Mouse (Mus musculus) limb, embryonic 15.5 days (tissue): ENCODE data around the gene Ncor2. TPM values are rescaled to one million over a fixed set of nuclear protein-coding genes. Genes with fewer than 3 reads are reported as not detected.

Experiments used
- ATAC-seq: fragments of 200-750 bp; cut with Nextera tagmentation; 2 replicates; pipeline ENCODE4 v1.8.0; 2017; ENCODE audit warnings: low read depth, moderate TSS enrichment; ENCODE audit not compliant: insufficient number of reproducible peaks, low FRiP score, low TSS enrichment
- H3K27ac ChIP-seq: fragments of 300-500 bp; sonication (generic); 2 replicates; pipeline ENCODE4 v1.5.1; 2015; ENCODE audit warnings: moderate library complexity, mild to moderate bottlenecking, inconsistent platforms
- H3K27me3 ChIP-seq: fragments of 300-500 bp; sonication (generic); 2 replicates; pipeline ENCODE4 v1.6.1; 2015; ENCODE audit warnings: inconsistent platforms
- H3K36me3 ChIP-seq: fragments of 300-500 bp; sonication (generic); 2 replicates; pipeline ENCODE4 v1.6.1; 2015; ENCODE audit warnings: inconsistent platforms
- H3K4me1 ChIP-seq: fragments of 300-500 bp; sonication (generic); 2 replicates; pipeline ENCODE4 v1.6.1; 2015; ENCODE audit warnings: inconsistent platforms
- H3K4me2 ChIP-seq: fragments of 300-500 bp; sonication (generic); 2 replicates; pipeline ENCODE4 v1.6.1; 2015; ENCODE audit warnings: mild to moderate bottlenecking, inconsistent platforms
- H3K4me3 ChIP-seq: fragments of 300-500 bp; sonication (generic); 2 replicates; pipeline ENCODE4 v1.5.1; 2015; ENCODE audit warnings: mild to moderate bottlenecking, inconsistent platforms
- H3K9ac ChIP-seq: fragments of 300-500 bp; sonication (generic); 2 replicates; pipeline ENCODE4 v1.6.1; 2015; ENCODE audit warnings: inconsistent platforms
- H3K9me3 ChIP-seq: fragments of 300-500 bp; sonication (generic); 2 replicates; pipeline ENCODE4 v1.6.1; 2016; ENCODE audit warnings: inconsistent platforms
- WGBS: fragments of 180-500 bp; shearing (Covaris S2); methylation state at CpG from one replicate; pipeline ENCODE4 v1.1.7; 2015; 5-methylcytosine and 5-hydroxymethylcytosine counted together
- polyA plus RNA-seq: library from polyadenylated mRNA; unstranded; fragments of >200 nt; fragmentation: Nextera tagmentation; extraction: Ambion mirVana; gene quantifications from 2 replicates; pipeline ENCODE4 v1.2.1, GENCODE M21; 2015

The Ncor2 gene
- polyA plus RNA-seq, 1 experiment from 2014 or later: 32.7 TPM

DNA sequence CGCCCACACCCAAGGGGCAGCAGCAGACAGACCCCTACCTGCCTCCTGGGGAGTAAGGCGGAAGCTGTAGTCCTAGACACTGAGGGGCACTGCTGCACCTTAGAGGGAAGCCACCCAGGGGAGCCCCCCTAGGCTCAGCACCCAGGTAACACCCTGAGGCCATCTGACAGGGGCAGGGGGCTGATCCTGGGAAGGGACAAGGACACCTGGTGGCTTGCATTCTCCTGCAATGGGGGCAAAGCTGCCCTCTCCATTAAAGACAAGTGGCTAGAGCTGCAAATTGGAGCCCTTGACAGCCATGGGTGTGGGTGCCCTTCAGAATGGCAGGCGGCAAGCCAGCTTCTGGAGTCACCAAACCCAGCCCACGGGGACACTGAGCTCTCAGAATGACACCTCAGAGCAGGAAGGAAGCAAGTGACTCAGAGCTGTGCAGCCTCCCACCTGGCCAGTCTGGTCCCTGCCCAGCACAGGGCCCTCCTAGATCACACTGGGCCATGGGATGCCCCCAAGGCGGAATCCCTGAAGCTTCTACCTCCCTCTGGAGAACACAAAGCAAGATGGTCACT, 79.2 kb downstream of the Ncor2 start:
- ATAC-seq: no peak
- no peak overlapping the region for H3K4me3 ChIP-seq
- H3K36me3 ChIP-seq: peaks cover 94% of the 10 kb centered on the region
- no peak overlapping the region for H3K9ac ChIP-seq
- 83% methylated on average over 5 of the region's 5 CpGs for WGBS
- no peaks in the 10 kb centered on the region for H3K9me3 ChIP-seq
- peaks cover 32% of the 10 kb centered on the region for H3K4me1 ChIP-seq
- no peaks in the 10 kb centered on the region for H3K27me3 ChIP-seq
- H3K27ac ChIP-seq: no peak overlapping the region
- H3K4me2 ChIP-seq: no peak overlapping the region

DNA sequence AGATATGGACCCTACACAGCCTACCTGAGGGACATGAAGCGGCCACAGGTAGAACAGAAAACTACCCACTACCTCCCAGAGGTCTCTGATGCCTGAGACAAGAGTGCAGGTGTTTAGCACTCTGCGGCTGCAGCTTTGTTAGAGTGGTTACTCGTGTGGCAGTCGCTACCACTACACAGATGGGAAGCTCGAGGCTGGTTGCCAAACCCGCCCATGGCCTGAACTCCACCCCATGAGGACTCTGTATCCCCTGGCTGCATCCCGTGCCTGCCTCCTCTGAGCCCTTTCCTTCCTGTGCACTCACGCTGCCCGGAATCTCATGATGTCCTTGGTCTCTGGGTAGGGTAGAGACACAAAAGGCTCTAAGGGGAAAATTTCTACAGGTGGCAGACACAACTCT, 80.3 kb downstream of the Ncor2 start:
- no peak overlapping the region for H3K4me3 ChIP-seq
- H3K4me1 ChIP-seq: peaks cover 21% of the 10 kb centered on the region
- H3K27ac ChIP-seq: no peak overlapping the region
- WGBS: 85% methylated on average over 9 of the region's 9 CpGs
- no peak overlapping the region for H3K4me2 ChIP-seq
- ATAC-seq: no peak
- H3K9me3 ChIP-seq: no peaks in the 10 kb centered on the region
- H3K36me3 ChIP-seq: peaks cover 93% of the 10 kb centered on the region
- H3K27me3 ChIP-seq: no peaks in the 10 kb centered on the region
- no peak overlapping the region for H3K9ac ChIP-seq

DNA sequence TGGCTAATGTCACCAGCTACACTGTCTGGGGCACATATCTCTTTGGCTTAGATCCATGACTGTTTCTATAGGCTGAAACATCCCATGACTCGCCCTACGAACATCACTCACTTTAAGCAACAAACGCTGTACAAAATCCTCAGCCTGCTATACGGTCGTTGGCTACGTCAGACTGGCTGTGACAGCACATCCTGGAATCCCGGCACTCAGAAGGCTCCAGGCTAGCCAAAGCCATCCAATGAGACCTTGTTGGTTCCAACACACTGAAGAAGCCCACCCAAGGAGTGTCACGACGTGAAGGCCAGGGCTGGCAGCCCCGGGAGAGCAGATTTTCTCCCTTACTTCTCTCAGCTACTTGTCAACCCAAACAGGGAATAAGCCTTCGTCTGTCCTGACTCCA, 82.7 kb downstream of the Ncor2 start:
- no peak for ATAC-seq
- Histone ChIP-seq H3K27me3 (no peaks in the 10 kb centered on the region), H3K27ac (no peak overlapping the region), H3K9ac (no peak overlapping the region), H3K4me2 (no peak overlapping the region), H3K4me1 (peaks cover 6% of the 10 kb centered on the region; the same call in 1 of the 2 replicates), H3K36me3 (peaks cover 93% of the 10 kb centered on the region), H3K4me3 (no peak overlapping the region), H3K9me3 (no peaks in the 10 kb centered on the region)
- WGBS: 81% methylated on average over 11 of the region's 11 CpGs

DNA sequence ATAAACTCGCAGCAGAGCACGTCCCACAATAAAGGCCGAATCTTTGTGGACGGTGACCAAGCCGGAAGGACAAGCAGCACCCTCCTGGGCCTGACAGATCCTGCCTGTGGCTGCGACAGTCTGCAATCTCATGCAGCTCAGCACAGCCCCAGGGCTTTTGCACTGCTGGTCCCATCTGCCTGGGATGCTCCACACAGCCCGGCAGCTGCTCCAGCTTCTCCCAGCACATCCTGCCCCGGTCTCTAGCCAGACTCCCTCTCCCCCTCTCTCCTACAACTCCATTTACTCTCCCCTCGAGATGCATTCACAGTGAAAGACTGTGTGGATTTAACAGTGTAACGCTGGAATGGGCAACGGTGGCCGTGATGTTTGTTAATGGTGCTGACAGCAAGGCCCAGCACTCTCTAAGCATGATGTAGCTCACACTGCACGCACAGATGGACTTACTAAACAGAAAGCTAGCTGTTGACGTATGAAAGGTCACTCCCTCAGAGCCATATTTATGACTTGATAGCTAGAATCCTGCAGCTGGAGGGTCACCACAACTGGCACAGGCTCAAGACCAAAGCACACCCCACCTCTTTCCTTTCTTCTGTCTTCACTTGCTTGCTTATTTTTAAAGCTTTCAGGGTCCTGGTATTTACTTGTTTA, 83.4 kb downstream of the Ncor2 start:
- peaks cover 6% of the 10 kb centered on the region; the same call in 1 of the 2 replicates for H3K4me1 ChIP-seq
- no peak overlapping the region for H3K9ac ChIP-seq
- H3K27me3 ChIP-seq: no peaks in the 10 kb centered on the region
- ATAC-seq: no peak
- no peak overlapping the region for H3K4me3 ChIP-seq
- 78% methylated on average over 14 of the region's 14 CpGs for WGBS
- no peak overlapping the region for H3K4me2 ChIP-seq
- H3K27ac ChIP-seq: no peak overlapping the region; the same call in 1 of the 2 replicates
- peaks cover 94% of the 10 kb centered on the region for H3K36me3 ChIP-seq
- no peaks in the 10 kb centered on the region for H3K9me3 ChIP-seq

DNA sequence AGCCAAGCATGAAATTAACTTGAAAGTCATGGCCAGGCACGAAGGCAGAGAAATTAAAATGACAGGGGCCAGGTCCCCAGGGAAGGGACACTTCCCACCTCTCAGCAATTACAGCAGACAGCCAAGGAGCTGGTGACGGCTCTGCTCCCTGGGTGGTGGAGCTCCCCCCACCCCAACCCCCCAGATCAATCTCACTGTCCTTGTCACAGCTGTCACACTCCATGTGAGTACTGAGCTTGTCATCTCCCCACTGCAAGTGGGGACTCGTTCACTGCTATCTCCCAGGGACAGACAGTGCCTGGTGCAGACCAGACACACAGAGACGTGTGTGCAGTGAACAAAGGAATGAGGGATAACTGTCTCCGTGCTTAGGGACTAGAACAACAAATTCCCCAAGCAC, 85.2 kb downstream of the Ncor2 start:
- no peak for ATAC-seq
- Histone ChIP-seq H3K4me1 (peaks cover 6% of the 10 kb centered on the region; the same call in 1 of the 2 replicates), H3K36me3 (peaks cover 96% of the 10 kb centered on the region), H3K9me3 (peaks cover 8% of the 10 kb centered on the region; the same call in 1 of the 2 replicates), H3K9ac (no peak overlapping the region), H3K27ac (no peak overlapping the region), H3K4me2 (no peak overlapping the region), H3K27me3 (no peaks in the 10 kb centered on the region), H3K4me3 (no peak overlapping the region)
- WGBS: 55% methylated on average over 5 of the region's 5 CpGs

DNA sequence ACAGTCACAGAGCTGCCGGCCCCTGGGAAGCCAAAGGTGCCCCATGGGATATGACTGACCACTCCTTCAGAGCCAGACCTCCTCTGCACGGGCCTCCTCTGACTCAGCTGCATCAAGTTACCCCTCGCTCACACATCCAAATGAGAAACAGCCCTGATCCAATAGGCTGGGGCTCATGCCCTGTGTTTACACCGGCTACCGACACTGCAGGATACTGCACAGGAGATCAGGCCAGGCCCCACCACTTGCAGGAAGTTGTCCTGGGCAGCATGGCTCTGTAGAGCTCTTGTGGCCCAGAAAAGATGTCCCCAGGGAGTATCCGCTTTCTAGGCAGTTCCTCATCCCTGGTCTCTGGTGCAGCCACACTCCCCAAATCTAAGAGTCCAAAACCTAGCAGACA, 90.9 kb downstream of the Ncor2 start:
- Histone ChIP-seq H3K4me2 (no peak overlapping the region), H3K4me3 (no peak overlapping the region), H3K36me3 (peaks cover 99% of the 10 kb centered on the region), H3K27ac (no peak overlapping the region), H3K4me1 (no peaks in the 10 kb centered on the region), H3K9me3 (peaks cover 8% of the 10 kb centered on the region; the same call in 1 of the 2 replicates), H3K9ac (no peak overlapping the region), H3K27me3 (no peaks in the 10 kb centered on the region)
- WGBS: 61% methylated on average over 6 of the region's 6 CpGs
- ATAC-seq: no peak

DNA sequence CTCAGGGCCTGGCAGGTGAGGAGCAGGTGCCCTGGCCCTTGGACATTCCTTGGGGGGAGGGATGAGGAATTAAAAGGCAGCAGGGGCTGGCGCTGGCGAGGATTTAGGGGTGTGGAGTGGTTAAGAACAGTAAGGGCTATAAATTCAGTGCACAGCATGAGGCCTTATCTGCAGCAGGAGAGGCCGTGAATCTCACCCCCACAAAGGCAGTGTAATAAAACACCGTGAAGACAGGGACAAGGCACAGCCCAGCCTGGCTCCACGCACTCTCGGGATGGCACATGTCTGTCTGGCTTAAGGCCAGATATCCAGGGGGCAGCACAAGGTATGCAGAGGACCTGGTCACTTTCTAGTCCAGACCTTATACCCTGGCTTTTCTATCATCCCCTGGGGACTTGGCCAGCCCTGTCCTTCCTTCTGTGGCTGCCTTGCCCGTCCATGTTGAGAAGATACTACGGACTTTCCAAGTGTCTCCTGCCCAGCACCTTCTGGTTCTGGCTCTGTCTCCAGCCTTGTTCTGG, 93.9 kb downstream of the Ncor2 start:
- no peak for ATAC-seq
- H3K4me2 ChIP-seq: no peak overlapping the region
- no peak overlapping the region for H3K4me3 ChIP-seq
- no peaks in the 10 kb centered on the region for H3K27me3 ChIP-seq
- peaks cover 19% of the 10 kb centered on the region for H3K4me1 ChIP-seq
- no peak overlapping the region for H3K27ac ChIP-seq
- WGBS: 49% methylated on average over 8 of the region's 8 CpGs
- peaks cover 98% of the 10 kb centered on the region for H3K36me3 ChIP-seq
- peaks cover 5% of the 10 kb centered on the region; the same call in 1 of the 2 replicates for H3K9me3 ChIP-seq
- H3K9ac ChIP-seq: no peak overlapping the region

DNA sequence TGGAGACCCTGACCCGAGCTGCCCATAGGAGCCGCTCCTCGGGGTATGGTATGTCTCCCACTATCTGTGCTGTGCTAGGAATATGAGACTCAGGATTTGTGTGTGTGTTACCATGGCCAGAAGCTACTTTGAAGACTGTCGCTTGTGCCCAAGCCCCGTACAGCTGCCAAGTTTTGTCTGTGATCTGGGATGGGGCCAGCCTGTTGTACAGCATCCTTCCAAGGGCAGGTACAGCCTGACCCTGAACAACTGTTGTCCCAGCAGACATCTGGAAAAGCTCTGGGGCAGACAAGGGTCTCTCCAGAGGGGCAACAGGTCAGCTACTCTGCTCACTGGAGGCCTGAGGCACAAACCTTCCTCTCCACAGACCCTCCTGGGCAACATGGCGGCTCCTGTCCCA, 95.3 kb downstream of the Ncor2 start:
- Histone ChIP-seq H3K4me1 (peaks cover 19% of the 10 kb centered on the region), H3K9ac (no peak overlapping the region), H3K27me3 (no peaks in the 10 kb centered on the region), H3K9me3 (no peaks in the 10 kb centered on the region), H3K4me3 (no peak overlapping the region), H3K4me2 (no peak overlapping the region), H3K27ac (no peak overlapping the region), H3K36me3 (peaks cover 96% of the 10 kb centered on the region)
- 88% methylated on average over 6 of the region's 6 CpGs for whole genome bisulfite sequencing
- no peak for ATAC-seq

DNA sequence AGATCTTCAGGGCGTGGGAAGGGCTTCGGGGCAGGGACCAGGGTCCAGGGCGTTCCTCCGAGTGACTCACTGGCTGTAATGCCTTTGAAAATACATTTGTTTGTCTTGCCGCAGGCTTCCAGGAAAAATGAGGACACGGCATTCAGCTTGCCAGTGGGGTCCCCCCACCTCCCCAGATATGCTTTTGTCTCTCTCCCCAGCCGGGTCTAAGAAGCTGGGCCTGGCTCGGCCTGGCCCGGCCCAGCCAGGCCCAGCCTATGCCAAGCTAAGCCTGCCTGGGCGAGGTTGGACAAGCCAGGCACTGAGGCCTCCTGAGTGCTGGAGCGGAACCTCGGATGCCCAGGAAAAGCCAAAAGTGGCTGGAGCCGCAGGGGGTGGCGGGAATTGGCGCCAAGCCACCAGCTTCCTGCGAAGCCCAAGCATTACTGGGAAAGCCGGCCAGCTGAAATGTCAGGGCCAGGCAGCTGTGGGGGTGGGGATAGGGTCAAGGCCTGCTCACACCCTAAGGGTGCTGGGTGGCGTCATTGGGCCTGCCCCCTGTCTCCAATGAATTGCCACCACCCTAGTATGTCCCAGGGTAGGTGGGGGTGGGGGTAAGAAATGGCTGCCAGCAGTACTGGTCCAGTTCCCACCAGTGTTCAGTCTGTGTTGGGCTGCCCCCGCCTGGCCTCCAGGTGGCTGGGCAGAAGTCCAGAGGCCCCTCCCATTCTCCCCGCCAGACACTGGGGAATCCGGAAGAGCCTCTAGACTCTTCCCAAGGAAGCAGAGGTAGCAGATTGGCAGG, 97.5 kb downstream of the Ncor2 start:
- H3K36me3 ChIP-seq: peaks cover 94% of the 10 kb centered on the region
- peak; percentile 53 for ATAC-seq
- H3K9ac ChIP-seq: no peak overlapping the region
- WGBS: 47% methylated on average over 21 of the region's 21 CpGs
- H3K9me3 ChIP-seq: no peaks in the 10 kb centered on the region
- no peaks in the 10 kb centered on the region for H3K27me3 ChIP-seq
- peak overlapping the region; percentile 83 for H3K27ac ChIP-seq
- H3K4me1 ChIP-seq: peaks cover 19% of the 10 kb centered on the region
- H3K4me3 ChIP-seq: no peak overlapping the region
- no peak overlapping the region for H3K4me2 ChIP-seq

DNA sequence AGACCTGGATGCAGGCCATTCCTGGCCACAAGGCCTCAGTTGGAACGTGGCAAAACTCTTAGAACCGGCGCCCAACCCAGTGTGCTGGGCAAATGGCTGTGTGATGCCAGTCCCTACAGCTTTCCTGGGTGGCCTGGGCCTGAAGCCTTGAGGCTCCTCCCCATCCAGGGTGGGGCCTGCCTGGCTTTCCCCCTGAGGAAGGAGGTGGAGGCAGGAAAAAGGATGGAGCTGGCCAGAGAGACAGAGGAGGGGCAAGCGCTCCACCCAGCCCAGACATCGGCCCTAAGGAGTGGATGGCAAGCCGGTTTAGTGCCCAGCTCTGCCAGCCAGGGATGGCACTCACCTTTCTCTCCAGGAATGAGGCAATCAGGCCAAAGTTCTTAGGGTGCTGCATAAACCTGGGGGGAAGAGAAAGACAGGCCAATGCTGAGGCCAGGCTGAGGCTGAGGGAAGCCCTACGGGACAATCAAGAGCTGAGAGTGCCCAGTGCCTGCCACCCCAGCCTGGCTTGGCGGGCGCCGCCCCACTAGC, 98.2 kb downstream of the Ncor2 start:
- Histone ChIP-seq H3K4me2 (no peak overlapping the region), H3K27ac (peak overlapping the region; percentile 83), H3K27me3 (no peaks in the 10 kb centered on the region), H3K9ac (no peak overlapping the region), H3K9me3 (no peaks in the 10 kb centered on the region), H3K4me1 (peaks cover 19% of the 10 kb centered on the region), H3K4me3 (no peak overlapping the region), H3K36me3 (peaks cover 94% of the 10 kb centered on the region)
- no peak for ATAC-seq
- WGBS: 79% methylated on average over 10 of the region's 10 CpGs

DNA sequence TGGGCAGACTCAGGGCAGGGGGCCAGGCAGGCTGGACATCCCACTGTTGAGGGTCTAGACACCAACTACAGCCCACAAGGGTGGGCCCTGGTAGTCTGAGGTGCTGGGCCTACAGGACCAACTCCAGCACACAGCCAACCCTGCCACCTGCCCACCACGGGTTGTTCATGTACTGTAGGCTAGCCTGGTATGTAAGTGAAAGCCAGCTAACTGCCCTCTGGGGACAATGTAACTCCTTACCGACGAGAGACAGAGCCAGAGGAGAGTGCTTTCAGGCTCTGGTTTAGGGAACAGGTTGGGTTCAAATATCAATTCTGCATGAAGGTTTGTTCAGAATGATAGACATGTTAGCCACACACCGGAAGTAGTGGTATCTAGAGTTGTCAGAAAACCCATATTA, 98.7 kb downstream of the Ncor2 start:
- Histone ChIP-seq H3K4me1 (peaks cover 19% of the 10 kb centered on the region), H3K9ac (no peak overlapping the region), H3K4me2 (no peak overlapping the region), H3K27ac (peak overlapping the region; percentile 83; the same call in 1 of the 2 replicates), H3K4me3 (no peak overlapping the region), H3K9me3 (no peaks in the 10 kb centered on the region), H3K36me3 (peaks cover 94% of the 10 kb centered on the region), H3K27me3 (no peaks in the 10 kb centered on the region)
- ATAC-seq: no peak
- WGBS: 70% methylated on average over 4 of the region's 4 CpGs

DNA sequence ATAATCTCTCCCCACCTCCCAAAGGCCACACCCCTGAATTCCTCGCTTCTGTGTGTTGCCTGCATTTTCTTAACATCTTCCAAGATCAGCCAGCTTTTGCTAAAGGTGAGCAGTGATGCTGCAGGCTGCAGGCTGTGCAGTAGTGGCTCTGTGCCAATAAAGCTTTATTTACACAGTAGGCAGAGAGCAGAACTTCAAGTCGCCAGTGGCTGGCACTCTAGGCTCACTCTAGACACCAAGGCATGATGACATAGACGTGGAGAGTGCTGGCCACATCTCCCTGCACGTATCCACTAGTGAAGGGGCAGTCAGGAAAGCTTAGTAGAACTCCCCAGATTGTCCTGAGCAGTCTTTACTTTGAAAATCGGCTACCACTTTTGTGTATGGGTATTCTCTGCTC, 100.8 kb downstream of the Ncor2 start:
- H3K9ac ChIP-seq: no peak overlapping the region
- no peaks in the 10 kb centered on the region for H3K9me3 ChIP-seq
- WGBS: 75% methylated on average over 5 of the region's 5 CpGs
- no peak for ATAC-seq
- no peak overlapping the region for H3K4me2 ChIP-seq
- H3K4me1 ChIP-seq: peaks cover 28% of the 10 kb centered on the region
- H3K36me3 ChIP-seq: peaks cover 89% of the 10 kb centered on the region
- H3K27me3 ChIP-seq: no peaks in the 10 kb centered on the region
- no peak overlapping the region for H3K4me3 ChIP-seq
- no peak overlapping the region for H3K27ac ChIP-seq
